Mouse (Mus musculus) liver, adult 2 months (tissue): ENCODE measurements at regions not wholly inside any gene's neighbourhood (a gene's known extent, or its start where the extent isn't known, plus 50 kb on each side); places are given as distances from the start of the nearest gene placed in this dataset.

Experiments used
- CTCF ChIP-seq: fragments of 200-500 bp; IDR thresholded peaks from 2 replicates; pipeline ENCODE4 v1.5.1; 2011; ENCODE audit warnings: low read depth, low read length, control low read depth
- POLR2A ChIP-seq: fragments of 200-500 bp; IDR thresholded peaks from 2 replicates; pipeline ENCODE4 v1.6.1; 2011; ENCODE audit warnings: low read length, control low read depth; ENCODE audit not compliant: insufficient read depth; ENCODE audit errors: extremely low read depth

GRCm38 (mm10) chr3:91481751-91482150, 391.1 kb upstream of the 9130204L05Rik start:
- TF ChIP-seq CTCF (no peak), POLR2A (no peak)
